Mouse (Mus musculus) urinary bladder, postnatal 14 days (tissue): ENCODE data around the gene Krtap10-4.
"Not testable (repeated sequence)": the region's sequence is repeated elsewhere in the genome, so short reads cannot be mapped to it uniquely, and the experiment has no call there.

Source experiments
- DNase-seq: peaks from one replicate; pipeline ENCODE4 v3.0.0; 2021; ENCODE audit warnings: low spot score

Gene Krtap10-4

GRCm38 (mm10) chr10:77788621-77789020 lies 38.3 kb downstream of the Krtap10-4 start:
- DNase-seq, result no peak

GRCm38 (mm10) chr10:77787876-77788275 lies 39.0 kb downstream of the Krtap10-4 start, which contains the start of gene Gm7137:
Gene Gm7137, minus strand, starts transcription at chr10:77788200.
- DNase-seq, result not testable (repeated sequence)

- DNase-seq, result not testable (repeated sequence)
Observed at GRCm38 (mm10) chr10:77783396-77783795, 43.5 kb downstream of the Krtap10-4 start.

GRCm38 (mm10) chr10:77782442-77782841 lies 44.5 kb downstream of the Krtap10-4 start, which contains the start of gene Gm3250:
Gene Gm3250, minus strand, starts transcription at chr10:77782542.
- DNase-seq, result not testable (repeated sequence)

- DNase-seq, result not testable (repeated sequence)
Observed at GRCm38 (mm10) chr10:77776844-77777243, 50.1 kb downstream of the Krtap10-4 start, which contains the start of gene Gm7138. Gene Gm7138, minus strand, starts transcription at chr10:77776944.
